Mouse (Mus musculus) neutrophil, adult 65 days (primary cell): ENCODE results near the gene Ears2. TPM values are rescaled to one million over a fixed set of nuclear protein-coding genes. Genes with fewer than 3 reads are reported as not detected.

Experiments used
- total RNA-seq: library from RNA; stranded (reverse); gene quantifications from 2 replicates; pipeline ENCODE4 v1.2.4, GENCODE M21; 2023

Gene Ears2
- total RNA-seq, result 1.1 and 1.3 TPM in 2 replicates

DNA sequence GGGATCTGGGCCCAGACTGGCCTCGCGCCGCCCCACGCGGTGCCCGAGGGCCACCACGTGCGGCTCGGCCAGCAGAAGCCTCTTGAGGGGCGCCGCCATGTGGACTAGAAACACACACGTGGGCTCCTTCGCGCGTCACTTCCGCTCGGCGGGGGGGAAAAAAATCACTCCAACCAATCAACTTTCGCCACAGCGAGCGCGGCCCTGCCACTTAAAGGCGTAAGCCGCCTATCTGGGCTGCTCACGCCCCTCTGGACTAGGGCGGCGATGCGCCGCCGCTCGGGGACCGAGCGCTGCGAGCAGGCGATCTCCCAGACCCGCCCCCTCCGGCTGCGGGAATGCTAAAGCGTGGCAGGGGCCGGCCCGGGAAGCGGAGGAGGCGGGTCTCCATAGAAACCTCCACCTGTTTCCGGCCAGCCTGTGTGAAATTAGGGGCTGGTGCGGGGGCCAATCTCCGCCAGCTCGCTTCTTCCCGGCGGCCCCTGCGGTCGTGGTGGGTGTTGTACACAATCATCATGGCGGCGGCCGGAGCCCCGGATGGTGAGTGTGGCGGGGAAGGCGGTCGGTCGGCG, at the start of gene Ears2, which contains the start of gene Ubfd1:
TSS of gene Ears2 (minus strand) at position 319 of the 572 bp plus-strand sequence.
TSS of gene Ubfd1 (plus strand) at position 231 of the 572 bp plus-strand sequence.

DNA sequence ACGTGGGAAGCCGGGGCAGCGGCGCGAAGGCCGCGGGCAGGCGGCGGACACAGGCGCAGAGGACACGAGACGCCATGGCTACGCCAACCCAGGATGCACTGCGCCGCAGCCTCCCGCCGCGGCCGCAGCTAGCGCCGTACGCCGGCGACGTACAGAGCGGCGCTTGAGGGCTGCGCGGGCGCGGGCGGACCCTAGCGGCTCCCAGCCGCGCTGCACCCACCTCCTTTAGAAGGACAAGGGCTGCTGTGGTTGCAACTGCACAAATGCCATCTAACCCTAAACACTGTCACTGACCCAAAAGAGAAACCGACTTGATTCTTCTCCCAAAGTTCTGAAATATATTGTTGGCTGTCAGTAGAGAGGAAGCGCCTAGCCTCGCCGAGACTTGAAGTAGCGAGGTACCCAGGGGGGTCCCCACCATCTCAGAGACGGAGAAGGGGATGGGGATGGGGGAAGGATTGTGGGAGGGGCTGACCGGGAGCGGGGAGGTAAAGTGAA, 34.7 kb upstream of the Ears2 start, which contains the start of gene Ndufab1:
TSS of gene Ndufab1 (minus strand) at position 140 of the 498 bp plus-strand sequence.

DNA sequence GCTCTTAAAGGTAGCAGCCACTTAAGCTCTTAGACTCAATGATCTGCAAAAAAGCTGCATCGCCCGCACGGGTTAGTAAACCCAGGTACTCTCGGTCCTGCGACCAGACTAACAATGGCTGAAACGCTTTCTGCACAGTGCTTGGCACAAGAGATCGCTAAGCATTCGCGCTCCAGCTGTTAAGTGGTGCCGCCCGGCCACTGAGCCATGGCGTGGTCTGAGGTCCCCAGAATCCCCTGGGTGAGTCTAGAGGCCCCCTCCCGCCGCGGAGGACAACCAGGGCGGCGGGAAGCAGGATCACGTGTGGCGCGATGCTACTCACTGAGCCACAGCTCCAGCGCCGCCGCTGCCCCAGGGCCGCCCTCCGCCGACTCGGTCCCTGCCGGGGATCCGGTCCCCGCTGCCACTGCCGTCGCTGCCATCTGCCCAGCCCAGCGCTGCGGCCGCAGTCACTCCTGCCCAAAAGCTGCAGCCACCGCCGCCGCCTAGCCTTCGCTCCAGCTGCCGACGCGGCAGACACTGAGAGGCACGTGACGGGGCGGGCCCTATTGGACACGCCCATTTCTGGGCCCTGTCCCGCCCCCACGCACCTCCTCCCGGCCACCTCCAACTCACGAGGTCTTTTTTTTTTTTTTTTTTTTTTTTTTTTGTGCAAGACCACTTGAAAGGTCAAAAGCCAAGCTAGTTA, 46.3 kb downstream of the Ears2 start, which contains the start of gene Gga2:
TSS of gene Gga2 (minus strand) at position 556 of the 688 bp plus-strand sequence.

Other genes with a start within 250 kb of the Ears2 start
- not detected in 2 replicates for gene Scnn1b, start 202.2 kb downstream of the Ears2 start, total RNA-seq
- gene Cog7, start 85.6 kb downstream of the Ears2 start, total RNA-seq, result 8.2 and 9.2 TPM in 2 replicates
- 12.2 and 16.7 TPM in 2 replicates for gene Gga2, start 46.0 kb downstream of the Ears2 start, total RNA-seq
- gene Ubfd1, start 88 bp downstream of the Ears2 start, total RNA-seq, result 19.1 and 22.5 TPM in 2 replicates
- 25.6 and 34.9 TPM in 2 replicates for gene Ndufab1, start 34.6 kb upstream of the Ears2 start, total RNA-seq
- gene Palb2, start 65.7 kb upstream of the Ears2 start, total RNA-seq, result 2.6 and 4.3 TPM in 2 replicates
- gene Dctn5, start 65.8 kb upstream of the Ears2 start, total RNA-seq, result 41.4 and 55.5 TPM in 2 replicates
- 33.7 and 40.3 TPM in 2 replicates for gene Plk1, start 92.2 kb upstream of the Ears2 start, total RNA-seq
- gene Ern2, start 118.9 kb upstream of the Ears2 start, total RNA-seq, result not detected in 2 replicates
- not detected in 2 replicates for gene Chp2, start 152.2 kb upstream of the Ears2 start, total RNA-seq
- gene Prkcb, start 221.5 kb upstream of the Ears2 start, total RNA-seq, result 263 and 327 TPM in 2 replicates